Mouse (Mus musculus): ENCODE measurements at regions not wholly inside any gene's neighbourhood (a gene's known extent, or its start where the extent isn't known, plus 50 kb on each side); places are given as distances from the start of the nearest gene placed in this dataset.

DNA sequence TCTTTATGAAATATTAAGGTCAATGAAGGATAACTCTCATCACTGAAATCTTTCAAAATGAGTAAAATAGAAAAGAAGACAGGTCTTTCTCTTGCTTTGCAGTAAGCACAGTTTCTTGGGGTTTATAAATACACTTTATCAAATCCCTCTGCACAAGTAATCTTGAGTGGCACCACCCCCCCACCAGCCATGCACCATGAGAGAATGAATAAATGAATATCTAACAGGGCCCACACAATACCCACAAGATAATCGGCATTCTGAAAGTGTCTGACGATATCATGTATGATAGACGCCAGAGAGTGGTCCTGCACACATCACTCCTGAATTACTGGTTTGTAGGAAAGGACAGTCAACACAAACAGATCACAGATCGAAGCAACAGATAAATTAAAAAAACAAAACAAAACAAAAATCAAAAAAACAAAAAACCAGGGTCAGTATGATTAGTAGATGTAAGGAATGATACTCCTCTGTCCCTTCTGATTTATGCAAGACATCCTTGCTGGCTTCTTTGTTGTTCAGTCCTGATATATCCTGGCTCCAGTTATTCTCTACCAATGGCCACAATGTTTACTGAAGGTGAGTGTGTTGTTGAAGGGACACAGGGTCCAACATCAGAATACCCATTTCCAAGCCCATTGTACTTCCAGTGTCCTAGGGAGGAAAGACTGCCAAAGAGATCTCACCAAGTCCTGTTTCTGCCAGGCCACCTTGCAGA lies 92.0 kb upstream of the Cited2 start:
- Histone ChIP-seq H3K4me1 (replicated peaks) (peaks cover 21% of the 10 kb centered on the region), H3K4me3 (replicated peaks) (no peak overlapping the region), H3K9ac (replicated peaks) (no peak overlapping the region), H3K27ac (peak overlapping the region; percentile 85), H3K4me2 (replicated peaks) (no peak overlapping the region), H3K9me3 (no peaks in the 10 kb centered on the region), H3K27me3 (no peaks in the 10 kb centered on the region), H3K36me3 (no peaks in the 10 kb centered on the region)
- peak; percentile 89 for ATAC-seq
- WGBS = 22% methylated on average over 4 of the region's 4 CpGs

DNA sequence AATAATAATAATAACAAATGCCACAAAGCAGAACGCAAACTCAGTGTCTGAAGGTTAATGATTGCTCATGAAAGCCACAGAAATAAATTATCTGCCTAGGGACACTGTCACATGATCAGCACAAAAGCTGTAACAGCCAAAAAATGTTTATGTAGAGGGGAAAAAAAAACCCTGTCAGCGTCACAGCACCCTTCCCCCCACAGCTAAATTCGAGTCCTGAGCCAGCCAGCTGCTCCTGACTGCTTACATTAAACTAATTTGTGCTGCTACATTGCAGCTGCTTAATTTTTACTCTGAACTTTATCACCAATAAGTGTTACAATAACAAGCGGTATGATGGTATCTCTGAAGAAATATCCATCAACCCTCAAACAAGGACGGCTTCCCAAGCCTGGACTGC lies 91.2 kb upstream of the Cited2 start:
- 25% methylated on average over 5 of the region's 5 CpGs for WGBS
- peak overlapping the region; percentile 85 for H3K27ac ChIP-seq
- no peak overlapping the region for H3K4me3 ChIP-seq (replicated peaks)
- H3K27me3 ChIP-seq = no peaks in the 10 kb centered on the region
- H3K9me3 ChIP-seq = no peaks in the 10 kb centered on the region
- H3K4me1 ChIP-seq (replicated peaks) = peaks cover 21% of the 10 kb centered on the region
- peak; percentile 59 for ATAC-seq
- H3K9ac ChIP-seq (replicated peaks) = no peak overlapping the region
- no peaks in the 10 kb centered on the region for H3K36me3 ChIP-seq
- H3K4me2 ChIP-seq (replicated peaks) = peak overlapping the region; percentile 32

DNA sequence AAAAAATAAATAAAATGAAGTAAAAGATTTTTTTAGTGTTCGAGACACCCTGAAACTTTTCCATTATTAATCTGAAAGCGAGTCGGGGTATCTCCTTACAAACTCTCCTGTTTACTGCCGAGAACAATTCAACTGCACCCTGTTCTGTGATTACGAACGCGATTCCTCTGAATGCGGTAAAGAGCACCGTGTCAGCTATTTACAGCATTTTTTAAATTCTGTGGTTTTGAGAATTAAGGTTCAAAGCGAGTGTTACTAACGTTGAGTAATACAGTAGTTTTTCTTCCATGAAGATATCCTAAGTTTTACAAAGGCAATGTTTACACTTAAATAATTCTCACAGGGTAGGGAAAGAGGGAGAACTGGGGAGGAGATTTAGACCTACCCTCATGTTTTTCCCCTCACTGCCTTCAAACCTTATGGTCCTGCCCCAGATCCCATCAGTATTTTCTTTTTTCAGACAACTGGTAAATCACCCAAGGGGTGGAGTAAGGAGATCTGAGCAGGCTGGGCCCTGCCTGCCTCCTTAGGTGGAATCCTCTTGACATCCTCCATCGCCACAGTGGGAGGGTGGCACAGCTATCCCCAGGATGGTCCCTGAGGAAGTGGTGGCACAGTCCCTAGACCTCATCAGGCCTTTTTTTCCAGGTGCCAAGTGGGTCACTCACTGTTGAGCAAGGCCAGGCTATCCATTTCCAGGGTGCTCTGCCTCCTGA lies 89.9 kb upstream of the Cited2 start:
- Histone ChIP-seq H3K9me3 (no peaks in the 10 kb centered on the region), H3K9ac (replicated peaks) (no peak overlapping the region), H3K4me3 (replicated peaks) (no peak overlapping the region), H3K4me2 (replicated peaks) (no peak overlapping the region), H3K27me3 (no peaks in the 10 kb centered on the region), H3K27ac (no peak overlapping the region), H3K36me3 (no peaks in the 10 kb centered on the region), H3K4me1 (replicated peaks) (peaks cover 21% of the 10 kb centered on the region)
- 87% methylated on average over 12 of the region's 12 CpGs for WGBS
- ATAC-seq = no peak

DNA sequence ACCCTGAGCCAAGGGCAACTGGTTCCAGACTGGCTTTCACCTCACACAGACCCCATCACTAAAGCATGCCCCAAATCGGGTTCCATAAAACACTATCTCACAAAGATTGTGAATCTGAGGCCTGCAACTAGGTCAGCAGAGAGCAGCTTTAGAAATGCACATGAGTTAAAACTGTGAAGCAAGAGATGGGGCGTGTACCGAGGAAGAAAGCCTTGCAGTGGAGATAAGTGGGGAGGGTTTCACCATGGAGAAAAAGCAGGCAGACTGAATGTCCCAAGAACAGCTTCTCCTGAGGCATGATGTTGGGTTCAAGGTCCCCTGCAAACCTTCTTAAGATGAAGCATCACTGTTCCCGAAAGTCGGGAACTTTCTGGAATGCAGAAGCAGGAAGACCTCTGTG lies 77.7 kb upstream of the Cited2 start:
- no peaks in the 10 kb centered on the region for H3K4me1 ChIP-seq (replicated peaks)
- no peak overlapping the region for H3K27ac ChIP-seq
- H3K4me2 ChIP-seq (replicated peaks) = no peak overlapping the region
- 95% methylated on average over 5 of the region's 5 CpGs for WGBS
- H3K27me3 ChIP-seq = no peaks in the 10 kb centered on the region
- H3K36me3 ChIP-seq = no peaks in the 10 kb centered on the region
- no peak overlapping the region for H3K9ac ChIP-seq (replicated peaks)
- H3K4me3 ChIP-seq (replicated peaks) = no peak overlapping the region
- no peaks in the 10 kb centered on the region for H3K9me3 ChIP-seq
- no peak for ATAC-seq

DNA sequence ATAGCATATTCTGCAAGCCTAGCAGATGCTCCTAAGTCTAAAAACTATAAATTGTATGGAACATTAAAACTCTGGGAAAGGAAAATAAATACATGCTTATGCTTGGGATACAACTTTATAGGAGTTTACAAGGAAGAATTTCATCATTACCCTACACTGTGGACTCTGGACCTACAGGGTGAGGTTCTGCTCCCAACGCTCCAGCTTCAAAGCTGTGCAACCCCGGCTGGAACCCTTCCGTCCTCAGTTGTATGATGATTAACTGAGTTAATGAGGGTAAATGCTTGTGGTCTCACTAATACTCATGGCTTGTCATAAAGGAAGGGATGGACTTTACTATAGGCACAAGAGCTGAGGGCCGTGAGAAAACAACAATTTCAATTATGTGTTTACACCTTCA lies 76.6 kb upstream of the Cited2 start:
- Histone ChIP-seq H3K4me1 (replicated peaks) (no peaks in the 10 kb centered on the region), H3K36me3 (no peaks in the 10 kb centered on the region), H3K4me3 (replicated peaks) (no peak overlapping the region), H3K27me3 (no peaks in the 10 kb centered on the region), H3K4me2 (replicated peaks) (no peak overlapping the region), H3K9me3 (no peaks in the 10 kb centered on the region), H3K27ac (no peak overlapping the region), H3K9ac (replicated peaks) (no peak overlapping the region)
- ATAC-seq = no peak
- 95% methylated on average over 4 of the region's 4 CpGs for WGBS

DNA sequence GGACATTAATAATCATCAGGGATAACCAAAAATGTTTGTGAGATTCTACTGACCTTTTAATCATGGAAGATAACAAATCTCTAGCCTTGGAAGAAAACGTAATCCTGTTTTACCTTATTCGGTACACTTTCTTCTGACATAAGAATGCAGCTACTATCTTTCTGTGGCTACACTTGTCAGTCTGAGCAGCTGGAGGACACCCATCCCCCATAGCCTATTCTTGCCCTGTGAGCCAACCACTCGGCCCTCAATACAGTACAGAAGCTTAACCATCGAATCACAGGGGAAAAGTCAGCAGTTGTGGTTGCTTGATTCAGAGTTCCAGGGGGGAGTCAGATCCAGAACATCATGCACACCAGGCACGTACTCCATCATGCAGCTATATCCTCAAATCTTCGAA lies 74.9 kb upstream of the Cited2 start:
- Histone ChIP-seq H3K4me2 (replicated peaks) (no peak overlapping the region), H3K27ac (no peak overlapping the region), H3K36me3 (no peaks in the 10 kb centered on the region), H3K4me1 (replicated peaks) (peaks cover 2% of the 10 kb centered on the region; the same call in 1 of the 2 replicates), H3K9me3 (no peaks in the 10 kb centered on the region), H3K4me3 (replicated peaks) (no peak overlapping the region), H3K9ac (replicated peaks) (no peak overlapping the region), H3K27me3 (no peaks in the 10 kb centered on the region)
- WGBS = 70% methylated on average over 6 of the region's 6 CpGs
- no peak for ATAC-seq

DNA sequence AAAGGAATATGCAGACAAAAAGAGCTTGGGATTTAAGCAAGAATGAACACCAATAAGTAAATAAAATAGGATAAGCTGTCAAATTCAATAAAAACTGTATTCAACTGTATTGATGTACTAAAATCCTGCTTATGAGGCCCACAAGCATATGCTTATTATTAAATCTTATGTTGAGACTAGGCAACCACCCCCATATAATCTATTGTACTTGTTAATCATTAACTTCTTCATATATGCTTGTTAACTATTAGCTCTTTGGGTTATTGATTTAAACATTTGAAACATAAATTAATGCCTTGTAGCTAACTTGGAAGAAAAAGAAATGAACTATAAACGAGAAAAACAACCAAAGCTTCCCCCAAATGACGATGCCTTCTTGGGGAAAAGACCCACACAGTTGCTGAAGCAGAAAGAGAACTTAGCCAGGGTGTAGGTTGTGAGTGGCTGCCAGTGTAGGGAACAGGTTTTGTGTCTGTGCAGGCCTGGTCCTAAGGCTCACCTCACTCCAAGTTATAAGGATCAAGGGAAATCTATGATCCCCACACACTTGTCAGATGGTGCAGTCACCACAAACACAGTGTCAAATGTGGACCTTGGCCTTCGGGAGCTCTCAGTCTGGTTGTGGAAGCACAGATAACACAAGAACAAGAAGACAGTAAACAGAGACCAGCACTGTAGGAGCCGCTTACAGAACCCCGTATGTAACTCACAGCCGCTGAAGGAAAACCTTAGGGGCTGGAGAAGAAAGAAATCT lies 71.8 kb upstream of the Cited2 start:
- H3K4me1 ChIP-seq (replicated peaks) = peaks cover 9% of the 10 kb centered on the region
- ATAC-seq = no peak
- no peak overlapping the region for H3K4me3 ChIP-seq (replicated peaks)
- no peaks in the 10 kb centered on the region for H3K36me3 ChIP-seq
- no peaks in the 10 kb centered on the region for H3K27me3 ChIP-seq
- H3K9ac ChIP-seq (replicated peaks) = no peak overlapping the region
- no peaks in the 10 kb centered on the region for H3K9me3 ChIP-seq
- no peak overlapping the region for H3K27ac ChIP-seq
- no peak overlapping the region for H3K4me2 ChIP-seq (replicated peaks)
- WGBS = 88% methylated on average over 6 of the region's 6 CpGs

DNA sequence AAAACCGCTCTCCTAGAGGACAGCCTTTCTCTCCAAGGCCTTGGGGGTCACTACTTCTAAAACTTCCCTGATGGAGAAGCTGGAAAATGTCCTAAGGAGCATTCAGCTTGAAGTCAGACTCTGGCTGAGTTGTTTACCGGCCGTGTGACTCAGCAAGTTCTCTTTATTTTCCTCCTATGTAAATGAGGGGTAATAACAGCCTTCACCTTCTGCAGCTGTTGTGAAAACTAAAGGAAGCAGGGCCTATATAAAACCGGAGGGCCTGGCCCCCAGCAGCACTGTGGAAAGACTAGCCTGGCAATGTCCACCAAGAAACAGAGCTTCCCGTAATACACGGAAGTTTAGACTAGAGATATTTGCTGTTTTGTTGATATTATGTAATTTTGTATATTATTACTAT lies 69.7 kb upstream of the Cited2 start:
- Histone ChIP-seq H3K9me3 (no peaks in the 10 kb centered on the region), H3K4me2 (replicated peaks) (no peak overlapping the region), H3K36me3 (no peaks in the 10 kb centered on the region), H3K27ac (no peak overlapping the region), H3K27me3 (no peaks in the 10 kb centered on the region), H3K4me3 (replicated peaks) (no peak overlapping the region), H3K4me1 (replicated peaks) (peaks cover 13% of the 10 kb centered on the region), H3K9ac (replicated peaks) (no peak overlapping the region)
- ATAC-seq = no peak
- WGBS = 39% methylated on average over 6 of the region's 6 CpGs

DNA sequence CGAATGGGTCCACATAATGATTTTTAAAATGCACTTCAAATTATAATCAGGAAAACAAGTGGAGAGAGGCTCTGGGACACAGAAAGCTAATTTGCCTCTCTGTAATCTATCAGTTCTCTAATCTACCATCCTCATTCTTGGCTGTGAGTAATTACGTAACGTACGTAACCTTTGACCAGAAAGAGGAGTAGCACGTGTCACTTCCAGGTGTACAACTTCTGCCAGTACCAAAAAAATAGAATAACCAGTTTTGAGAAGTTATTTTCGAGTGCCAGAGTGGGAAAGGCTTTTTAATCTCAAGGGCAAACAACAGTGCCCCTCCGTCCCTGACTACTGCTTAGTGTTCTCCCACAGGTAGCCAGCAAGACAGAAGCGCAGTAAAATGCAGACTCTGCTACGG lies 69.2 kb upstream of the Cited2 start:
- WGBS = 77% methylated on average over 9 of the region's 9 CpGs

DNA sequence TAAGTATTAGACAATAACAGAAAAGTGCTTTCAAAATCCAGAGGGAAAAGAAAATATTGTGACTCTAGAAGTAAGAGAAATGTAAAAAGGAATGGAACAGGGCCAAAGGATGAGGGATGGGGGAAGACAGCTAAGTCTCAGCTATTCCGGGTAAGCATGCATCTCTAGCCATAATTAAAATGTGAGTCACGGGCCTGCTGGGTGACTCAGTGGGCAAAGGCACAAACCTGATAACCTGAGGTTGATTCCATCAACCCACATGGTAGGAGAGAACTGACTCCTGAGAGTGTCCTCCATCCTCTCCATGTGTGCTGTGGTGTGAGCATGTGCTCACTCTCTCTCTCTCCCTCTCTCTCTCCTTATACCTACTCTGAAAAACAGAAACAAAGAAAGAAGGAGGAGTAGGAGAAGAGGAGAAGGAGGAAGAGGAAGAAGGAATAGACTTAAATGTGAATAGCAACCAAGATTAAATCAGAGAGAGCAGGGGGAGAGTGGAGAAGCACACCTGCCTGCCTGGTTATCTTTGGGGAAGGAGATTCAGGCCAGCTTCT lies 68.6 kb upstream of the Cited2 start:
- no peak for ATAC-seq
- H3K27ac ChIP-seq = no peak overlapping the region

More for the DNA sequence above, 69.2 kb upstream of the Cited2 start:
- no peaks in the 10 kb centered on the region for H3K36me3 ChIP-seq
- no peak overlapping the region for H3K27ac ChIP-seq
- no peak overlapping the region for H3K4me3 ChIP-seq (replicated peaks)
- H3K27me3 ChIP-seq = no peaks in the 10 kb centered on the region
- no peaks in the 10 kb centered on the region for H3K9me3 ChIP-seq
- no peak overlapping the region for H3K9ac ChIP-seq (replicated peaks)
- peaks cover 13% of the 10 kb centered on the region for H3K4me1 ChIP-seq (replicated peaks)
- ATAC-seq = no peak
- H3K4me2 ChIP-seq (replicated peaks) = no peak overlapping the region

DNA sequence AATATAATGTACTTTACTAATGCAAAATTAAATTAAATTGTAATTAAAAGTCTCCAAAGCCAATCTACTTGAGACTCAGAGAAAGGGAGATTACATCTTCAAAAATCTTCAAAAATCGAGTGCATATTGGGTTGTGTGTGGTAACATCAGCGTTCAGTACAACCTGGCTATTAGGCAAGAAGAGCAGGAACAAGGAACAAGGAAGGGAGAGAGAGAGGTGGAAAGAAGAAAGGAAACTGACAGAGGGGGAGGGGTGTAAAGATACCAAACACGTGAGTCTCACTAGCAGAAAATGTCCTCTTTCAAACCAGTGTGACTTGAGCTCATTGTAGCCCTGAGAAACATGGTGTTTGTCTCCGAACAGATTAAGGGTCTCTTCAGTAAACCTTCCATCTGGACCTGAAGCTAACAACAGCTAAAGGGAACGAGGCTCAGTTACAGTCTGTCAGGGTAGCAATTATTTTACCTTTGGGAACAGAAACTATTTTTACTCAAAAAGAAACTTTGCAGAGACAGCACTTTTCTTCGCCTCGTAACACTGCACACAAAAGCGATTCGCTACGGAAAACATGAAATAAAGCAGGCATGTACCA lies 67.5 kb upstream of the Cited2 start:
- Histone ChIP-seq H3K36me3 (no peaks in the 10 kb centered on the region), H3K27me3 (no peaks in the 10 kb centered on the region), H3K4me3 (replicated peaks) (no peak overlapping the region), H3K9ac (replicated peaks) (no peak overlapping the region), H3K9me3 (no peaks in the 10 kb centered on the region), H3K4me1 (replicated peaks) (peaks cover 13% of the 10 kb centered on the region), H3K27ac (no peak overlapping the region), H3K4me2 (replicated peaks) (no peak overlapping the region)
- 63% methylated on average over 10 of the region's 10 CpGs for WGBS
- ATAC-seq = no peak

More for the DNA sequence above, 68.6 kb upstream of the Cited2 start:
- H3K4me3 ChIP-seq (replicated peaks) = no peak overlapping the region
- H3K9ac ChIP-seq (replicated peaks) = no peak overlapping the region
- no peaks in the 10 kb centered on the region for H3K36me3 ChIP-seq
- no peaks in the 10 kb centered on the region for H3K27me3 ChIP-seq
- no peaks in the 10 kb centered on the region for H3K9me3 ChIP-seq
- no peak overlapping the region for H3K4me2 ChIP-seq (replicated peaks)
- WGBS = 80% methylated on average over 2 of the region's 2 CpGs
- H3K4me1 ChIP-seq (replicated peaks) = peaks cover 13% of the 10 kb centered on the region

DNA sequence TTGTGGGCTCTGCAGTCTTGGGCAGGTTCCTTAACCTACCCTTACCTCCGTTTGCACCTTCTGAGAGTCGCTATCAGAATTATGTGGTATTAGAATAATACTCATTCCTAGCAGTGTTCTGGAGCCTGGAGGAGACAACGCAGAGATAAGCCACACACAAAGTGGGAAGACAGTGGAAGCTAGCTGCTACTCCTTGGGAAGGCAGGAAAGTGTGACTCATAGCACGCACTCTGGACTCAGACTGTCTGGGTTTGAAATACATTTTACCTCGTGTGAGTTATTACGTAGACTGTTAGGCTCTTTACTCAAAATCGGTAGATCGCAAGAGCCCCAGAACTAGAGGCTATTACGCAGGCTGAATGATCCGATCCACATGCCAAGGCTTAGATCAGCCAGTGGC lies 66.7 kb upstream of the Cited2 start:
- no peak for ATAC-seq
- H3K36me3 ChIP-seq = no peaks in the 10 kb centered on the region
- WGBS = 86% methylated on average over 10 of the region's 10 CpGs
- peaks cover 13% of the 10 kb centered on the region for H3K4me1 ChIP-seq (replicated peaks)
- H3K4me3 ChIP-seq (replicated peaks) = no peak overlapping the region
- no peaks in the 10 kb centered on the region for H3K27me3 ChIP-seq
- no peak overlapping the region for H3K4me2 ChIP-seq (replicated peaks)
- no peak overlapping the region for H3K9ac ChIP-seq (replicated peaks)
- H3K9me3 ChIP-seq = no peaks in the 10 kb centered on the region
- H3K27ac ChIP-seq = no peak overlapping the region
